Mouse (Mus musculus): ENCODE measurements around the gene Sult2b1. TPM values are rescaled to one million over a fixed set of nuclear protein-coding genes. Genes with fewer than 3 reads are reported as not detected.

The Sult2b1 gene
- polyA plus RNA-seq, 1 experiment from 2014 or later = 7.9 TPM

Other genes starting within 250 kb of the Sult2b1 start
- 0.72 and 0.84 TPM in 2 replicates for gene Hsd17b14, start 229.8 kb downstream of the Sult2b1 start, polyA plus RNA-seq (2015; fragmentation: Nextera tagmentation; extraction: Ambion mirVana)
- 59.5 and 60.0 TPM in 2 replicates for gene Bcat2, start 214.5 kb downstream of the Sult2b1 start, polyA plus RNA-seq (2015; fragmentation: Nextera tagmentation; extraction: Ambion mirVana)
- 0.16 and 0.91 TPM in 2 replicates for gene Fgf21, start 169.2 kb downstream of the Sult2b1 start, polyA plus RNA-seq (2015; fragmentation: Nextera tagmentation; extraction: Ambion mirVana)
- gene Fut1, start 167.4 kb downstream of the Sult2b1 start, polyA plus RNA-seq (2015; fragmentation: Nextera tagmentation; extraction: Ambion mirVana) = 0.26 and 0.70 TPM in 2 replicates
- gene Izumo1, start 162.9 kb downstream of the Sult2b1 start, polyA plus RNA-seq (2015; fragmentation: Nextera tagmentation; extraction: Ambion mirVana) = 0.16 and 0.21 TPM in 2 replicates
- gene Rasip1, start 157.2 kb downstream of the Sult2b1 start, polyA plus RNA-seq (2015; fragmentation: Nextera tagmentation; extraction: Ambion mirVana) = 16.1 and 16.4 TPM in 2 replicates
- gene Mamstr, start 144.7 kb downstream of the Sult2b1 start, polyA plus RNA-seq (2015; fragmentation: Nextera tagmentation; extraction: Ambion mirVana) = 10.6 and 11.5 TPM in 2 replicates
- gene Fut2, start 118.3 kb downstream of the Sult2b1 start, polyA plus RNA-seq (2015; fragmentation: Nextera tagmentation; extraction: Ambion mirVana) = 0.60 and 0.70 TPM in 2 replicates
- gene Ntn5, start 100.6 kb downstream of the Sult2b1 start, polyA plus RNA-seq (2015; fragmentation: Nextera tagmentation; extraction: Ambion mirVana) = 0.95 and 1.8 TPM in 2 replicates
- gene Sec1, start 90.3 kb downstream of the Sult2b1 start, polyA plus RNA-seq (2015; fragmentation: Nextera tagmentation; extraction: Ambion mirVana) = 0.74 and 0.84 TPM in 2 replicates
- gene Car11, start 84.8 kb downstream of the Sult2b1 start, polyA plus RNA-seq (2015; fragmentation: Nextera tagmentation; extraction: Ambion mirVana) = 2.3 and 3.3 TPM in 2 replicates
- gene Dbp, start 79.6 kb downstream of the Sult2b1 start, polyA plus RNA-seq (2015; fragmentation: Nextera tagmentation; extraction: Ambion mirVana) = 1.5 and 1.7 TPM in 2 replicates
- 984 and 1,005 TPM in 2 replicates for gene Rpl18, start 69.2 kb downstream of the Sult2b1 start, polyA plus RNA-seq (2015; fragmentation: Nextera tagmentation; extraction: Ambion mirVana)
- gene Sphk2, start 66.7 kb downstream of the Sult2b1 start, polyA plus RNA-seq (2015; fragmentation: Nextera tagmentation; extraction: Ambion mirVana) = 28.9 TPM in 2 replicates
- 2.0 and 2.1 TPM in 2 replicates for gene Fam83e, start 63.5 kb downstream of the Sult2b1 start, polyA plus RNA-seq (2015; fragmentation: Nextera tagmentation; extraction: Ambion mirVana)
- gene Spaca4, start 58.9 kb downstream of the Sult2b1 start, polyA plus RNA-seq (2015; fragmentation: Nextera tagmentation; extraction: Ambion mirVana) = not detected in 2 replicates
- 0.72 and 1.0 TPM in 2 replicates for gene Lmtk3, start 931 bp downstream of the Sult2b1 start, polyA plus RNA-seq (2015; fragmentation: Nextera tagmentation; extraction: Ambion mirVana)
- gene Cyth2, start 29.9 kb upstream of the Sult2b1 start, polyA plus RNA-seq (2015; fragmentation: Nextera tagmentation; extraction: Ambion mirVana) = 108 and 112 TPM in 2 replicates
- gene Kcnj14, start 40.1 kb upstream of the Sult2b1 start, polyA plus RNA-seq (2015; fragmentation: Nextera tagmentation; extraction: Ambion mirVana) = 0.68 and 1.3 TPM in 2 replicates
- 50.0 and 51.4 TPM in 2 replicates for gene Grwd1, start 46.3 kb upstream of the Sult2b1 start, polyA plus RNA-seq (2015; fragmentation: Nextera tagmentation; extraction: Ambion mirVana)
- gene Kdelr1, start 88.1 kb upstream of the Sult2b1 start, polyA plus RNA-seq (2015; fragmentation: Nextera tagmentation; extraction: Ambion mirVana) = 76.6 and 76.7 TPM in 2 replicates
- 0.34 and 0.40 TPM in 2 replicates for gene Grin2d, start 93.7 kb upstream of the Sult2b1 start, polyA plus RNA-seq (2015; fragmentation: Nextera tagmentation; extraction: Ambion mirVana)
- 0.26 and 1.9 TPM in 2 replicates for gene Syngr4, start 112.0 kb upstream of the Sult2b1 start, polyA plus RNA-seq (2015; fragmentation: Nextera tagmentation; extraction: Ambion mirVana)
- 4.6 and 5.6 TPM in 2 replicates for gene Tmem143, start 112.3 kb upstream of the Sult2b1 start, polyA plus RNA-seq (2015; fragmentation: Nextera tagmentation; extraction: Ambion mirVana)
- gene Emp3, start 136.7 kb upstream of the Sult2b1 start, polyA plus RNA-seq (2015; fragmentation: Nextera tagmentation; extraction: Ambion mirVana) = 177 and 189 TPM in 2 replicates
- 9.6 and 11.3 TPM in 2 replicates for gene Ccdc114, start 139.4 kb upstream of the Sult2b1 start, polyA plus RNA-seq (2015; fragmentation: Nextera tagmentation; extraction: Ambion mirVana)
- gene Abcc6, start 245.6 kb upstream of the Sult2b1 start, polyA plus RNA-seq (2015; fragmentation: Nextera tagmentation; extraction: Ambion mirVana) = 0.25 and 0.63 TPM in 2 replicates
- 30.3 and 31.4 TPM in 2 replicates for gene Nomo1, start 249.0 kb upstream of the Sult2b1 start, polyA plus RNA-seq (2015; fragmentation: Nextera tagmentation; extraction: Ambion mirVana)

All from lung, embryonic 16.5 days (tissue).